Mouse (Mus musculus) small intestine, adult 2 months (tissue): ENCODE results near the gene Raf1.
A peak's percentile ranks its signal among the peaks of the same experiment; 100 is the strongest.

Experiments
- CTCF ChIP-seq: fragments of 200-500 bp; IDR thresholded peaks from 2 replicates; pipeline ENCODE4 v1.5.1; 2012; ENCODE audit warnings: low read depth, mild to moderate bottlenecking, control low read depth, inconsistent platforms, low read length, moderate library complexity, mixed read lengths; ENCODE audit not compliant: insufficient replicate concordance, insufficient read length; ENCODE audit errors: extremely low read depth
- POLR2A ChIP-seq: fragments of 200-500 bp; IDR thresholded peaks from 2 replicates; pipeline ENCODE4 v1.6.1; 2012; ENCODE audit warnings: low read depth, mild to moderate bottlenecking, control low read depth, inconsistent platforms, low read length, moderate library complexity

- TF ChIP-seq CTCF: peak; percentile 56; the same call in 1 of the 2 replicates
- TF ChIP-seq POLR2A: no peak
Measured at GRCm38 (mm10) chr6:115701302-115701701, 24.9 kb upstream of the Raf1 start.
